Mouse (Mus musculus) testis, adult 2 months (tissue): Measurements from ENCODE around the gene Gp5.

Experiments
- CTCF ChIP-seq: fragments of 200-500 bp; IDR thresholded peaks from 2 replicates; pipeline ENCODE4 v1.5.1; 2012; ENCODE audit warnings: low read depth, mild to moderate bottlenecking, inconsistent platforms, low read length, moderate library complexity; ENCODE audit not compliant: control insufficient read depth, insufficient read depth, insufficient replicate concordance
- POLR2A ChIP-seq: fragments of 200-500 bp; IDR thresholded peaks from 2 replicates; pipeline ENCODE4 v1.6.1; 2012; ENCODE audit warnings: low read depth, mild to moderate bottlenecking, inconsistent platforms, low read length, moderate library complexity; ENCODE audit not compliant: control insufficient read depth

DNA sequence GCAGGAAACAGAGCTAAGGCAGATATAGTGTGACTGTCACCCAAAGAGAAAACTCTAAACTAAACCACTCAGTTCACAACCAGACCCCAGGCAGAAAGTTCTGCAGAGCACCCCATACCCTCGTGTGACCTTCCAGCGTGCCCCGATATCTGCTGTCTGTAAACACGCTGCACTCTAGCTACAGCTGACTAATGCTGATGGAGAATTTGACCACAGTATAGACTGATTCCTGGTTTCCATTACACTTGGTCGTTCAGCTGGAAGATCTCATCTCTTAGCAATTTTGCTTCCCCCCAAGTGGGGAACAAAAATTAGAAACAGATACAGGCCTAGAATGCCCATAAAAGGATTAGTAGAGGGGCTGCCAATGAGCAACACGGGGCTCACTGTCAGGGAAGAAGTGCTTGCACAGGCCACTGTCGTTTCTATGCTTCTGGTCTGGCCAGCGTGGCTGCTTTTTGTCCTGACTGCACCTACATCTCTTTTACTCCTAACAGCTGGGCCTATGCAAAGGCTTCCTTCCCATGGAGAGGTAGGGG lies 39.3 kb downstream of the Gp5 start:
- no peak for TF ChIP-seq CTCF
- TF ChIP-seq POLR2A, result no peak
